Mouse (Mus musculus) intestine, postnatal 0 days (tissue): Measurements from ENCODE around the gene Ctnna2. TPM values are rescaled to one million over a fixed set of nuclear protein-coding genes. Genes with fewer than 3 reads are reported as not detected.

ENCODE experiments used
- ATAC-seq: fragments of 200-750 bp; cut with Nextera tagmentation; 2 replicates; pipeline ENCODE4 v1.8.0; 2017; ENCODE audit warnings: mild to moderate bottlenecking, moderate TSS enrichment, moderate library complexity
- H3K27ac ChIP-seq: fragments of 300-500 bp; sonication (generic); 2 replicates; pipeline ENCODE4 v1.5.1; 2014; ENCODE audit warnings: mild to moderate bottlenecking, low read depth, low read length, moderate library complexity
- H3K27me3 ChIP-seq: fragments of 300-500 bp; sonication (generic); replicated peaks from 2 replicates; pipeline ENCODE4 v1.6.1; 2014; ENCODE audit warnings: low read length, mixed read lengths; ENCODE audit not compliant: control insufficient read depth, insufficient read depth
- H3K36me3 ChIP-seq: fragments of 300-500 bp; sonication (generic); 2 replicates; pipeline ENCODE4 v1.6.1; 2014; ENCODE audit warnings: mild to moderate bottlenecking, moderate library complexity; ENCODE audit not compliant: control insufficient read depth, insufficient read depth
- H3K4me1 ChIP-seq: fragments of 300-500 bp; sonication (generic); replicated peaks from 2 replicates; pipeline ENCODE4 v1.6.1; 2014; ENCODE audit warnings: antibody characterized with exemption, low read length, mixed read lengths; ENCODE audit not compliant: control insufficient read depth, insufficient read depth
- H3K4me2 ChIP-seq: fragments of 300-500 bp; sonication (generic); replicated peaks from 2 replicates; pipeline ENCODE4 v1.6.1; 2014; ENCODE audit warnings: low read depth, mild to moderate bottlenecking, moderate library complexity
- H3K4me3 ChIP-seq: fragments of 300-500 bp; sonication (generic); 2 replicates; pipeline ENCODE4 v1.5.1; 2014; ENCODE audit warnings: low read depth, low read length
- H3K9ac ChIP-seq: fragments of 300-500 bp; sonication (generic); 2 replicates; pipeline ENCODE4 v1.6.1; 2014; ENCODE audit warnings: mild to moderate bottlenecking, low read depth, low read length
- H3K9me3 ChIP-seq: fragments of 300-500 bp; sonication (generic); 2 replicates; pipeline ENCODE4 v1.6.1; 2016; ENCODE audit warnings: mixed run types; ENCODE audit not compliant: control insufficient read depth
- CTCF ChIP-seq: sonication (generic); IDR thresholded peaks from 2 replicates; pipeline ENCODE4 v1.5.1; 2016; ENCODE audit warnings: low read depth, mild to moderate bottlenecking, control low read depth, antibody characterized with exemption, moderate library complexity
- WGBS: fragments of 180-500 bp; shearing (Covaris S2); extraction: QIAGEN DNeasy Blood & Tissue Kit; methylation state at CpG from one replicate; pipeline ENCODE4 v1.1.7; 2014; 5-methylcytosine and 5-hydroxymethylcytosine counted together
- polyA plus RNA-seq: library from polyadenylated mRNA; unstranded; fragments of >200 nt; fragmentation: Nextera tagmentation; extraction: Ambion mirVana; gene quantifications from 2 replicates; pipeline ENCODE4 v1.2.1, GENCODE M21; 2015

Gene Ctnna2
- polyA plus RNA-seq, 1 experiment from 2014 or later: 2.3 TPM

GRCm38 (mm10) chr6:77962011-77962410 lies 17.5 kb downstream of the Ctnna2 start:
- 77% methylated on average over 1 of the region's 1 CpGs for WGBS
- H3K36me3 ChIP-seq: no peaks in the 10 kb centered on the region
- no peak overlapping the region for H3K9ac ChIP-seq
- no peaks in the 10 kb centered on the region for H3K27me3 ChIP-seq
- no peak overlapping the region for H3K4me2 ChIP-seq
- H3K4me3 ChIP-seq: no peak overlapping the region
- ATAC-seq: no peak
- H3K4me1 ChIP-seq: no peaks in the 10 kb centered on the region
- no peak overlapping the region for H3K27ac ChIP-seq
- no peaks in the 10 kb centered on the region for H3K9me3 ChIP-seq
- no peak for TF ChIP-seq CTCF

- H3K27me3 ChIP-seq: no peaks in the 10 kb centered on the region
- H3K9ac ChIP-seq: no peak overlapping the region
- TF ChIP-seq CTCF: no peak
- H3K36me3 ChIP-seq: no peaks in the 10 kb centered on the region
- no peaks in the 10 kb centered on the region for H3K9me3 ChIP-seq
- no peaks in the 10 kb centered on the region for H3K4me1 ChIP-seq
- H3K4me2 ChIP-seq: no peak overlapping the region
- 65% methylated on average over 4 of the region's 4 CpGs for WGBS
- no peak overlapping the region for H3K4me3 ChIP-seq
- ATAC-seq: no peak
- H3K27ac ChIP-seq: no peak overlapping the region
These were observed 28.2 kb downstream of the Ctnna2 start for GRCm38 (mm10) chr6:77951276-77951675.

GRCm38 (mm10) chr6:77950690-77951089 lies 28.8 kb downstream of the Ctnna2 start:
- H3K9me3 ChIP-seq: no peaks in the 10 kb centered on the region
- H3K4me3 ChIP-seq: no peak overlapping the region
- WGBS: 74% methylated on average over 2 of the region's 2 CpGs
- no peak for ATAC-seq
- H3K36me3 ChIP-seq: no peaks in the 10 kb centered on the region
- no peak overlapping the region for H3K27ac ChIP-seq
- H3K9ac ChIP-seq: no peak overlapping the region
- H3K27me3 ChIP-seq: no peaks in the 10 kb centered on the region
- no peak for TF ChIP-seq CTCF
- no peaks in the 10 kb centered on the region for H3K4me1 ChIP-seq
- H3K4me2 ChIP-seq: no peak overlapping the region

- H3K4me3 ChIP-seq: no peak overlapping the region
- H3K9me3 ChIP-seq: no peaks in the 10 kb centered on the region
- no peak for TF ChIP-seq CTCF
- no peak overlapping the region for H3K9ac ChIP-seq
- H3K27ac ChIP-seq: no peak overlapping the region
- 77% methylated on average over 3 of the region's 3 CpGs for WGBS
- ATAC-seq: no peak
- no peaks in the 10 kb centered on the region for H3K27me3 ChIP-seq
- no peaks in the 10 kb centered on the region for H3K4me1 ChIP-seq
- H3K4me2 ChIP-seq: no peak overlapping the region
- H3K36me3 ChIP-seq: no peaks in the 10 kb centered on the region
These were observed 50.1 kb downstream of the Ctnna2 start for GRCm38 (mm10) chr6:77929375-77929774.

GRCm38 (mm10) chr6:77873150-77873549 lies 106.3 kb downstream of the Ctnna2 start:
- WGBS: 91% methylated on average over 2 of the region's 2 CpGs
- Histone ChIP-seq H3K4me3 (no peak overlapping the region), H3K9me3 (no peaks in the 10 kb centered on the region), H3K9ac (no peak overlapping the region), H3K27me3 (no peaks in the 10 kb centered on the region), H3K4me1 (no peaks in the 10 kb centered on the region), H3K27ac (no peak overlapping the region), H3K36me3 (no peaks in the 10 kb centered on the region), H3K4me2 (no peak overlapping the region)
- ATAC-seq: no peak
- TF ChIP-seq CTCF: no peak

- ATAC-seq: no peak
- no peak overlapping the region for H3K9ac ChIP-seq
- no peak overlapping the region for H3K27ac ChIP-seq
- WGBS: 37% methylated on average over 2 of the region's 2 CpGs
- no peak overlapping the region for H3K4me3 ChIP-seq
- no peak for TF ChIP-seq CTCF
- no peaks in the 10 kb centered on the region for H3K27me3 ChIP-seq
- no peak overlapping the region for H3K4me2 ChIP-seq
- no peaks in the 10 kb centered on the region for H3K4me1 ChIP-seq
- H3K9me3 ChIP-seq: no peaks in the 10 kb centered on the region
- no peaks in the 10 kb centered on the region for H3K36me3 ChIP-seq
These were observed 110.2 kb downstream of the Ctnna2 start for GRCm38 (mm10) chr6:77869313-77869712.

- H3K9me3 ChIP-seq: no peaks in the 10 kb centered on the region
- H3K4me1 ChIP-seq: no peaks in the 10 kb centered on the region
- no peaks in the 10 kb centered on the region for H3K27me3 ChIP-seq
- no peak overlapping the region for H3K9ac ChIP-seq
- no peak for ATAC-seq
- H3K4me2 ChIP-seq: no peak overlapping the region
- H3K27ac ChIP-seq: no peak overlapping the region
- H3K36me3 ChIP-seq: no peaks in the 10 kb centered on the region
- TF ChIP-seq CTCF: no peak
- H3K4me3 ChIP-seq: no peak overlapping the region
- 49% methylated on average over 3 of the region's 3 CpGs for WGBS
These were observed 111.4 kb downstream of the Ctnna2 start for GRCm38 (mm10) chr6:77868119-77868518.
